Mouse (Mus musculus) embryonic fibroblast, embryonic 13.5 days (primary cell): Measurements from ENCODE around the gene Map3k13.

Experiments used
- CTCF ChIP-seq: IDR thresholded peaks from 2 replicates; pipeline ENCODE4 v1.5.1; 2011; ENCODE audit warnings: mild to moderate bottlenecking, control low read depth, low read length, moderate library complexity, borderline replicate concordance; ENCODE audit not compliant: insufficient read depth
- POLR2A ChIP-seq: IDR thresholded peaks from 2 replicates; pipeline ENCODE4 v1.6.1; 2011; ENCODE audit warnings: low read depth, mild to moderate bottlenecking, control low read depth, low read length, moderate library complexity

DNA sequence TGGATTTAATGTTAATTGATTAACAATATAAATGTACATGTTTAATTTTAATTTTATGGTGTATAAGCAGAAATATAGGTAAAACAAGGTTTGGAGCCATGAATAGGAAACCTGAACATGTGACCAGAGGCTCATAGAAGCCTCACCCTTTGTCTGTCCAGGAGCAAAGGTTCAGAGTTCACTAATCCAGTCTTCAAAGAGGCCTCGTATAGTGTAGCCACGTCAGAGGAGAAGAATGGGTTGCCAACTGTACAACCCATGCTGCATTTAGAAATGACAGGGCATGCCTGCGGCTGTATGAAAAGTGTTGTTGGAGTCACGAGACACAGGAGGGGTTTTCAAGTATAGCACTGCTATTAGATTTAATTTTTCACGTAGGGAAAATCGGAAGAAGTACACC is 64.0 kb downstream of the Map3k13 start:
- TF ChIP-seq POLR2A (no peak), CTCF (no peak)
